Mouse (Mus musculus) neutrophil, adult 59 days (primary cell): Measurements from ENCODE around the gene Ap4s1. TPM values are rescaled to one million over a fixed set of nuclear protein-coding genes. Genes with fewer than 3 reads are reported as not detected.

Experiments
- total RNA-seq, 2 experiments: library from RNA; stranded (reverse); gene quantifications; 1 replicate in 1 of 2; 2 replicates in 1 of 2; pipeline ENCODE4 v1.2.4; 2023

Gene Ap4s1
- 10 to 100 TPM; 12.7 to 14.0 TPM for total RNA-seq

DNA sequence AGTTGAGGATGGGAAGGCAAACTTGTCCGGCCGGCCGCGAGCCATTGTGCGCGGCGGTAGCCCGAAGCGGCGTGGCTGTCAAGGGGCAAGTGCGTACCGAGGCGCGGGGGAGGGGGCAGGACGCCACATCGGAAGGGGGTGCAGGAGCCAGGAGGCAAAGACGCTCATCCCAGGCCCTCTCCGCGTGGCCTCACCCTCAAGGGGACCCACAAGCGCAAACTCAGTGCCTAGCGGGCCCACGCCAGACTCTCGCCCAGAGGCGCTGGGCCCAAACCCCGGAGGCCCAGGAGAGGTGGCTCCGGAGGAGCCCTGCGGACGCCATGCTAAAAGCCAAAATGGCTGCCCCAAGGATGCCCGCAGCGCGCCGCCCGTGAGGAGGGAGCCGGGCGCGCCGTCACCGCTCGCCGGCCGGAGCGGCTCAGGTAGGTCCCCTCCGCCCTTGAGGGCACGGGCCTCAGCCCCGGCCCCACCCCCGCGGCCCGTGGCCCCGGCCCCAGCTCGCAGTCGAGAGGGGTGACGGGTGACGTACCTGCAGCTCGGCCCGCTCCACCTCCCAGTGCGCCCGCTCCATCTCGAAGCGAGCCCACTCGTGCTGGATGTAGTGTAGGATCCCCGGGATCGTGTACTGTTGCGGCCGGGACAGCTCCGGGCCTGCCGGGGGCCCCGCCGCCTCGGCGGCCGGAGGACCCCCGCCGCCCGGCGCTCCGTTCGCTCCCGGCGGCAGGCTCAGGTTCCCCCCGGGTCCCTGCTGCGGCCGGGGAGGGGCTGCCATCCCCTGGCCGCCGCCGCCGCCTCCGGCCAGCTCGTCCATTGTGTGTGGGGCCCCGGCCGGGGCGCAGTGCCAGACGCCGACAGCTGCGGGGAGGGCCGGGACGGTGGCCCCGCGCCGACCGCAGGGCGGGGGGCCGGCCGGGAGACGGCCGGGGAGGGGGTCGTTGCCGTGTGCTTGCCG is at the start of gene Ap4s1:
Ap4s1 (plus strand) TSS at position 141 of the 952 bp plus-strand sequence.

DNA sequence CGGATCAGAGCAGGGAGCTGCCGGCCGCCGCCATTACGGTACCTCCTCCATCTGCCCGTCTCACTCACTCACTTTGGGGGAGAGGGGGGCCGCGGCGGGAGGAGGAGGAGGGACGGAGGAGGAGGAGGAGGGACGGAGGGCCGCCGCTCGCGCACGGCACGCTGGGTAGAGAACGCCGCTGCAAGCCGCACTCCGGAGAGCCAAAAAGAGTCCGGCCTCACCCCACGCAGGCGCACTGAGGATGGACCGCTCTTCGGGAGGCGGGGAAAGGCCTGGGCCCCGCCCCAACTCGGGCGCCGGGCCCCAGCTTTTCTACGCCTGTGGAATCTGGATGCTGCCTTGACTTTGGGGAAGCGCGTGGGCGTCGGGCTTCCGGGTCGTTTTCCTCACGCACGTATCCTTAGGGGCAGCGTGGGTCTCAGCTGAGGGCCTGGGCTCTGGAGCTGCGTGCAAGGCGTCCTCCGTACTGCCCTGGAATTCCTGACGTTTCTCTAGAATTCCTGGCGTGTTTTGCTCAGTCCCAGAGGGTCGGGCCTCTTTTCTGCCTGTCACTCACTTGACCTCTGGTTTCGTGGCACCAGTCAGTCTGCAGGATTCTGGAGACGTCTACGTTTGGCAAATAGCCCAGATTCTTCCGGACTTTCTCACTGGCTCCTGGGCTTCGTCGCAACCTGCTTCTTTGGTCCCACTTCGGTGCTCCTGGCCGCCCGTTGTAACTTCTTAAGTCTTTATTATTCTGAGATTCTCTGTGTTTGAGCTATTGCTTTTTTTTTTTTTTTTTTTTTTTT is 1.2 kb downstream of the Ap4s1 start, which contains the start of gene Strn3:
Strn3 (minus strand) TSS at position 53 of the 788 bp plus-strand sequence.

Other genes starting within 250 kb of the Ap4s1 start
- not detected for gene Coch, start 97.7 kb upstream of the Ap4s1 start, total RNA-seq
- 10 to 100 TPM; 37.9 to 40.4 TPM for gene Strn3, start 864 bp downstream of the Ap4s1 start, total RNA-seq
- 10 to 100 TPM; 92.8 to 96.5 TPM for gene Hectd1, start 138.5 kb downstream of the Ap4s1 start, total RNA-seq